Mouse (Mus musculus) central nervous system, embryonic 18 days (tissue): ENCODE results near the gene Gcnt3. TPM values are rescaled to one million over a fixed set of nuclear protein-coding genes. Genes with fewer than 3 reads are reported as not detected.

Experiments
- polyA plus RNA-seq: library from polyadenylated mRNA; depleted of rRNA; stranded (reverse); fragments of >200 nt; gene quantifications from 2 replicates; pipeline ENCODE4 v1.2.3, GENCODE M21; 2012; rRNA removed

The Gcnt3 gene
- polyA plus RNA-seq, result 0.06 TPM in 1 of 2 replicates, not detected in the other

GRCm38 (mm10) chr9:70037988-70038387 is at the start of gene Gcnt3:
Gene Gcnt3 (minus strand): TSS chr9:70038088.

GRCm38 (mm10) chr9:70012408-70012901 is 25.4 kb downstream of the Gcnt3 start, which contains the start of gene Gtf2a2:
Gene Gtf2a2 (plus strand): TSS chr9:70012550.

GRCm38 (mm10) chr9:69989303-69990121 is 48.4 kb downstream of the Gcnt3 start, which contains the start of gene Bnip2:
Gene Bnip2 (plus strand): TSS chr9:69989466.

Other genes with a start within 250 kb of the Gcnt3 start
- gene Bnip2, start 48.6 kb downstream of the Gcnt3 start, polyA plus RNA-seq, result 79.0 and 79.2 TPM in 2 replicates
- gene Gtf2a2, start 25.5 kb downstream of the Gcnt3 start, polyA plus RNA-seq, result 122 and 130 TPM in 2 replicates
- gene Fam81a, start 104.5 kb upstream of the Gcnt3 start, polyA plus RNA-seq, result 12.6 and 12.8 TPM in 2 replicates
- 2.9 and 3.6 TPM in 2 replicates for gene Myo1e, start 169.3 kb upstream of the Gcnt3 start, polyA plus RNA-seq